Mouse (Mus musculus): Measurements from ENCODE around the gene Cep63.

The Cep63 gene

GRCm38 (mm10) chr9:102631589-102632147 is 5.3 kb upstream of the Cep63 start:
- no peak for DNase-seq (ENCODE audit: low spot score)

- no peak for DNase-seq (ENCODE audit: low spot score)
Measured at GRCm38 (mm10) chr9:102629052-102629451, 2.7 kb upstream of the Cep63 start.

GRCm38 (mm10) chr9:102627442-102627841 is 1.1 kb upstream of the Cep63 start:
- DNase-seq (ENCODE audit: low spot score), result no peak

- DNase-seq (ENCODE audit: low spot score), result no peak
Measured at GRCm38 (mm10) chr9:102626839-102627225, 498 bp upstream of the Cep63 start.

GRCm38 (mm10) chr9:102625401-102625982 is 842 bp downstream of the Cep63 start:
- DNase-seq (ENCODE audit: low spot score), result no peak

GRCm38 (mm10) chr9:102623581-102623980 is 2.8 kb downstream of the Cep63 start:
- no peak for DNase-seq (ENCODE audit: low spot score)

- DNase-seq (ENCODE audit: low spot score), result no peak
Measured at GRCm38 (mm10) chr9:102622876-102623275, 3.5 kb downstream of the Cep63 start.

GRCm38 (mm10) chr9:102622192-102622857 is 4.0 kb downstream of the Cep63 start:
- no peak for DNase-seq (ENCODE audit: low spot score)

- DNase-seq (ENCODE audit: low spot score), result no peak
Measured at GRCm38 (mm10) chr9:102621385-102621784, 4.9 kb downstream of the Cep63 start.

GRCm38 (mm10) chr9:102616267-102616666 is 10.1 kb downstream of the Cep63 start:
- no peak for DNase-seq (ENCODE audit: low spot score)

GRCm38 (mm10) chr9:102615071-102615470 is 11.3 kb downstream of the Cep63 start:
- no peak for DNase-seq (ENCODE audit: low spot score)

GRCm38 (mm10) chr9:102609221-102609620 is 17.1 kb downstream of the Cep63 start:
- DNase-seq (ENCODE audit: low spot score), result no peak

GRCm38 (mm10) chr9:102607471-102607870 is 18.9 kb downstream of the Cep63 start:
- no peak for DNase-seq (ENCODE audit: low spot score)

GRCm38 (mm10) chr9:102605162-102605561 is 21.2 kb downstream of the Cep63 start:
- DNase-seq (ENCODE audit: low spot score), result no peak

GRCm38 (mm10) chr9:102601666-102602065 is 24.7 kb downstream of the Cep63 start:
- no peak for DNase-seq (ENCODE audit: low spot score)

- DNase-seq (ENCODE audit: low spot score), result no peak
Measured at GRCm38 (mm10) chr9:102601187-102601586, 25.1 kb downstream of the Cep63 start.

- DNase-seq (ENCODE audit: low spot score), result peak; percentile 34
Measured at GRCm38 (mm10) chr9:102595662-102596436, 30.5 kb downstream of the Cep63 start.

GRCm38 (mm10) chr9:102594667-102595393 is 31.5 kb downstream of the Cep63 start:
- no peak for DNase-seq (ENCODE audit: low spot score)

- DNase-seq (ENCODE audit: low spot score), result no peak
Measured at GRCm38 (mm10) chr9:102587347-102587746, 39.0 kb downstream of the Cep63 start.

- no peak for DNase-seq (ENCODE audit: low spot score)
Measured at GRCm38 (mm10) chr9:102581921-102582469, 44.3 kb downstream of the Cep63 start.

GRCm38 (mm10) chr9:102577480-102577879 is 48.9 kb downstream of the Cep63 start:
- no peak for DNase-seq (ENCODE audit: low spot score)

GRCm38 (mm10) chr9:102572888-102573287 is 53.4 kb downstream of the Cep63 start:
- DNase-seq (ENCODE audit: low spot score), result no peak
